Mouse (Mus musculus) intestine, postnatal 0 days (tissue): ENCODE results near the gene Abhd17c. TPM values are rescaled to one million over a fixed set of nuclear protein-coding genes. Genes with fewer than 3 reads are reported as not detected.

Experiments
- ATAC-seq: fragments of 200-750 bp; cut with Nextera tagmentation; 2 replicates; pipeline ENCODE4 v1.8.0; 2017; ENCODE audit warnings: mild to moderate bottlenecking, moderate TSS enrichment, moderate library complexity
- H3K27ac ChIP-seq: fragments of 300-500 bp; sonication (generic); 2 replicates; pipeline ENCODE4 v1.5.1; 2014; ENCODE audit warnings: mild to moderate bottlenecking, low read depth, low read length, moderate library complexity
- H3K27me3 ChIP-seq: fragments of 300-500 bp; sonication (generic); replicated peaks from 2 replicates; pipeline ENCODE4 v1.6.1; 2014; ENCODE audit warnings: low read length, mixed read lengths; ENCODE audit not compliant: control insufficient read depth, insufficient read depth
- H3K36me3 ChIP-seq: fragments of 300-500 bp; sonication (generic); 2 replicates; pipeline ENCODE4 v1.6.1; 2014; ENCODE audit warnings: mild to moderate bottlenecking, moderate library complexity; ENCODE audit not compliant: control insufficient read depth, insufficient read depth
- H3K4me1 ChIP-seq: fragments of 300-500 bp; sonication (generic); replicated peaks from 2 replicates; pipeline ENCODE4 v1.6.1; 2014; ENCODE audit warnings: antibody characterized with exemption, low read length, mixed read lengths; ENCODE audit not compliant: control insufficient read depth, insufficient read depth
- H3K4me2 ChIP-seq: fragments of 300-500 bp; sonication (generic); replicated peaks from 2 replicates; pipeline ENCODE4 v1.6.1; 2014; ENCODE audit warnings: low read depth, mild to moderate bottlenecking, moderate library complexity
- H3K4me3 ChIP-seq: fragments of 300-500 bp; sonication (generic); 2 replicates; pipeline ENCODE4 v1.5.1; 2014; ENCODE audit warnings: low read depth, low read length
- H3K9ac ChIP-seq: fragments of 300-500 bp; sonication (generic); 2 replicates; pipeline ENCODE4 v1.6.1; 2014; ENCODE audit warnings: mild to moderate bottlenecking, low read depth, low read length
- H3K9me3 ChIP-seq: fragments of 300-500 bp; sonication (generic); 2 replicates; pipeline ENCODE4 v1.6.1; 2016; ENCODE audit warnings: mixed run types; ENCODE audit not compliant: control insufficient read depth
- CTCF ChIP-seq: sonication (generic); IDR thresholded peaks from 2 replicates; pipeline ENCODE4 v1.5.1; 2016; ENCODE audit warnings: low read depth, mild to moderate bottlenecking, control low read depth, antibody characterized with exemption, moderate library complexity
- WGBS: fragments of 180-500 bp; shearing (Covaris S2); extraction: QIAGEN DNeasy Blood & Tissue Kit; methylation state at CpG from one replicate; pipeline ENCODE4 v1.1.7; 2014; 5-methylcytosine and 5-hydroxymethylcytosine counted together
- polyA plus RNA-seq: library from polyadenylated mRNA; unstranded; fragments of >200 nt; fragmentation: Nextera tagmentation; extraction: Ambion mirVana; gene quantifications from 2 replicates; pipeline ENCODE4 v1.2.1, GENCODE M21; 2015

Abhd17c gene
- polyA plus RNA-seq, 1 experiment from 2014 or later, result 203 TPM

GRCm38 (mm10) chr7:84163585-84163984 is 11.9 kb upstream of the Abhd17c start:
- Histone ChIP-seq H3K4me3 (no peak overlapping the region), H3K9me3 (no peaks in the 10 kb centered on the region), H3K27ac (no peak overlapping the region), H3K4me2 (no peak overlapping the region), H3K27me3 (no peaks in the 10 kb centered on the region), H3K4me1 (peaks cover 4% of the 10 kb centered on the region), H3K36me3 (no peaks in the 10 kb centered on the region), H3K9ac (no peak overlapping the region)
- WGBS, result 63% methylated on average over 4 of the region's 4 CpGs
- no peak for TF ChIP-seq CTCF
- ATAC-seq, result no peak

GRCm38 (mm10) chr7:84159414-84159813 is 7.7 kb upstream of the Abhd17c start:
- ATAC-seq, result 0 out of 2 replicates have a peak, but pooled peaks have one; percentile 50
- TF ChIP-seq CTCF, result no peak
- Histone ChIP-seq H3K27ac (no peak overlapping the region), H3K4me2 (no peak overlapping the region), H3K9me3 (no peaks in the 10 kb centered on the region), H3K4me1 (peaks cover 3% of the 10 kb centered on the region), H3K9ac (no peak overlapping the region), H3K27me3 (no peaks in the 10 kb centered on the region), H3K36me3 (no peaks in the 10 kb centered on the region), H3K4me3 (no peak overlapping the region)
- 74% methylated on average over 2 of the region's 2 CpGs for WGBS

GRCm38 (mm10) chr7:84153821-84154220 is 2.1 kb upstream of the Abhd17c start:
- H3K36me3 ChIP-seq, result 0 out of 2 replicates have a peak, but pooled peaks cover 4% of the 10 kb centered on the region

GRCm38 (mm10) chr7:84152821-84153220 is 1.1 kb upstream of the Abhd17c start:
- no peak for TF ChIP-seq CTCF
- Histone ChIP-seq H3K4me1 (0 out of 2 replicates have a peak, but pooled peaks cover 12% of the 10 kb centered on the region), H3K4me3 (peak overlapping the region; percentile 86), H3K4me2 (peak overlapping the region; percentile 77), H3K27ac (no peak overlapping the region), H3K27me3 (no peaks in the 10 kb centered on the region), H3K9ac (no peak overlapping the region), H3K36me3 (peaks cover 8% of the 10 kb centered on the region; the same call in 1 of the 2 replicates), H3K9me3 (no peaks in the 10 kb centered on the region)
- ATAC-seq, result no peak
- WGBS, result 64% methylated on average over 4 of the region's 4 CpGs

More at GRCm38 (mm10) chr7:84153821-84154220, 2.1 kb upstream of the Abhd17c start:
- Histone ChIP-seq H3K9ac (no peak overlapping the region), H3K9me3 (no peaks in the 10 kb centered on the region), H3K27ac (no peak overlapping the region; the same call in 1 of the 2 replicates), H3K4me1 (0 out of 2 replicates have a peak, but pooled peaks cover 12% of the 10 kb centered on the region), H3K4me3 (no peak overlapping the region), H3K4me2 (no peak overlapping the region), H3K27me3 (no peaks in the 10 kb centered on the region)
- 80% methylated on average over 4 of the region's 4 CpGs for WGBS
- TF ChIP-seq CTCF, result no peak
- no peak for ATAC-seq

- Histone ChIP-seq H3K27me3 (no peaks in the 10 kb centered on the region), H3K4me3 (peak overlapping the region; percentile 86), H3K9me3 (no peaks in the 10 kb centered on the region), H3K27ac (no peak overlapping the region), H3K4me1 (0 out of 2 replicates have a peak, but pooled peaks cover 12% of the 10 kb centered on the region), H3K4me2 (peak overlapping the region; percentile 77), H3K36me3 (peaks cover 10% of the 10 kb centered on the region; the same call in 1 of the 2 replicates), H3K9ac (no peak overlapping the region)
- TF ChIP-seq CTCF, result no peak
- no peak for ATAC-seq
- WGBS, result 54% methylated on average over 6 of the region's 6 CpGs
Observed at GRCm38 (mm10) chr7:84152374-84152773, 681 bp upstream of the Abhd17c start.

- Histone ChIP-seq H3K27ac (peak overlapping the region; percentile 98), H3K27me3 (no peaks in the 10 kb centered on the region), H3K4me2 (peak overlapping the region; percentile 77), H3K9me3 (no peaks in the 10 kb centered on the region), H3K36me3 (peaks cover 10% of the 10 kb centered on the region; the same call in 1 of the 2 replicates), H3K4me1 (0 out of 2 replicates have a peak, but pooled peaks cover 12% of the 10 kb centered on the region), H3K9ac (peak overlapping the region; percentile 98), H3K4me3 (peak overlapping the region; percentile 86)
- ATAC-seq, result peak; percentile 92
- whole genome bisulfite sequencing, result under 1% methylated on average over 27 of the region's 55 CpGs
- no peak; the same call in 1 of the 2 replicates for TF ChIP-seq CTCF
Observed at GRCm38 (mm10) chr7:84151960-84152334, 254 bp upstream of the Abhd17c start.
